Mouse (Mus musculus) heart, postnatal 0 days (tissue): ENCODE data around the gene Hid1.

Source experiments
- CTCF ChIP-seq: IDR thresholded peaks from 2 replicates; pipeline ENCODE4 v1.5.1; 2016; ENCODE audit warnings: antibody characterized with exemption, control low read depth, low read depth
- EP300 ChIP-seq: IDR thresholded peaks from 2 replicates; pipeline ENCODE4 v1.6.1; 2016; ENCODE audit warnings: antibody characterized with exemption, low read depth

DNA sequence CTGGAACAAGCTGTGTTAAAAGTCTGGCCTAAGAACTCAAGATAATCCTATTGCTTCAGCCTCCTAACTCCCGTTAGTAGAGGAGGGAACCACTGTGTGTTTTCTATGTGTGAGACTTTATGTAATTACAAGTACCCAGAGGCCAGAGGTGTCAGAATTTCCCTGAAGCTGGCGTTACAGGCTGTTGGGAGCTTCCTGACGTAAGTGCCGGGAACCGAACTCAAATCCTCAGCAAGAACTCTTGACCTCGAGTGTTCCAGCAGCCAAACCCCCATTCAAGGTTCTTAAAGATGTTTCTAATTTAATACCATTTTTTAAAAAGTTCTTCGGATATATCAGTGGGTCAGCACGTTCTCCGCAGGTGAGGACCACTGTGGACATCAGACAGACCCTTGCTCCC is 13.7 kb upstream of the Hid1 start:
- TF ChIP-seq EP300 = no peak
- no peak for TF ChIP-seq CTCF
